Mouse (Mus musculus) hindlimb bud, embryonic 11.5 days (tissue): ENCODE data around the gene Usp46.
"Not testable (repeated sequence)": the region's sequence is repeated elsewhere in the genome, so short reads cannot be mapped to it uniquely, and the experiment has no call there.

Experiments used
- DNase-seq: peaks from one replicate; pipeline ENCODE4 v3.0.0-alpha.2; 2012; ENCODE audit warnings: low read depth, low spot score; ENCODE audit errors: extremely low spot score

Usp46 gene

DNA sequence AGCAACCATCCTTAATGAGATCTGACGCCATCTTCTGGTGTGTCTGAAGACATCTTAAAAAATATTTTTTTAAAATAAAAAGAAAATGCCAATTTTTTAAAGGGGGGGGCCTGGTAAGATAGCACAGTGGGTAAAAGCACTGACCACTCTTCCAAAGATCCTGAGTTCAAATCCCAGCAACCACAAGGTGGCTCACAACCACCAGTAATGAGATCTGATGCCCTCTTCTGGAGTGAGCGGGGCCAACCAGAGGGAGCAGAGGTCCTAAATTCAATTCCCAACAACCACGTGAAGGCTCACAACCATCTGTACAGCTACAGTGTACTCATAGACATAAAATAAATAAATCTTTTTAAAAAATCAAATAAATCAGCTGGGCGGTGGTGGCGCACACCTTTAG is 2.3 kb upstream of the Usp46 start:
- not testable (repeated sequence) for DNase-seq

DNA sequence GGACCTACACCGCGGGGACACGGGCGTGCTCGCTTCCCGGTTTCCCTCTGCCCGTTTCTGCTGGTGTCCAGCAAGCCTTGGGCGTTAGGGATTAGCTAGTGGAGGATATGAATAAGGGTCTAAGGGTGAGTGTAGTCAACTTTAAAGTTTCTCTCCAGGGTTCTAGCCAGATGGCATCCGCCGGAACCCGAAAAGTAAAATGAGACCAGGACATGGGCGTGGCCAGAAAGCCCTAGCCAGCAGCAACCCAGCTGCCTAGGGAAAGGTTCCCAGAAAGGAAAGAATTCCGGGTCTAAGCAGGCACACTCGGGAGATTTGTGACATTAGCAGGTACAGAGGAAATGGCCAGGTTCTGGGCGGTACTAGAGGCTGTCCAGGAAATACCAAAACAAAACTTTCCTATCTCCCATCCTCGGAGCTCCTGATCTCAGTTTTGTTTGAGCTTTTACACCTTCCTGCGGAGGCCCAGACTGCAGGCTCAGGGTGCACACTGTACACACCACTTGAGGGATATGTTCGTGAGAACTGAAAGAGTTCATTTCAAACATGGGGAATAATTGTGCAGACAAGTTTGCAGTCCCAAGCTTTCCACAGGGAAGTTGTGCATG is 587 bp upstream of the Usp46 start:
- peak; percentile 77 for DNase-seq

DNA sequence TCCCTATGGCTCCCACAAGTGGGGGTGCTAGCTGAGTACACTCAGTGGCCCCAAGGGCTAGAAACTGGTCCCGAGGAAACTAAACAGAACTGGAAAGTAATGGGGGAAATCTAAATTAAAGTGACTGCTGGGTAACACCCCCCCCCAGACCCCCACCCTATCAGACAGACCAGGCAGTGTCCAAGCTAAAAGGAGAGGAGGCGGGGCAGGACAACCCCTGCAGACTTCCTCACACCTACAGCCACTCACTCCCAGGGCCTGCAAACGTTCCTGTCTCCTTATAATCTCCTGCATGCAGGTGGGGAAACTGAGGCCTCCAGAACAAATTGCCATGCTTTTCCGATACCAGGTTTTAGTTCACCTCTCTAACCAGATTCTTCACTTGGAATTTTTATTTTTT is 885 bp downstream of the Usp46 start:
- DNase-seq = no peak

DNA sequence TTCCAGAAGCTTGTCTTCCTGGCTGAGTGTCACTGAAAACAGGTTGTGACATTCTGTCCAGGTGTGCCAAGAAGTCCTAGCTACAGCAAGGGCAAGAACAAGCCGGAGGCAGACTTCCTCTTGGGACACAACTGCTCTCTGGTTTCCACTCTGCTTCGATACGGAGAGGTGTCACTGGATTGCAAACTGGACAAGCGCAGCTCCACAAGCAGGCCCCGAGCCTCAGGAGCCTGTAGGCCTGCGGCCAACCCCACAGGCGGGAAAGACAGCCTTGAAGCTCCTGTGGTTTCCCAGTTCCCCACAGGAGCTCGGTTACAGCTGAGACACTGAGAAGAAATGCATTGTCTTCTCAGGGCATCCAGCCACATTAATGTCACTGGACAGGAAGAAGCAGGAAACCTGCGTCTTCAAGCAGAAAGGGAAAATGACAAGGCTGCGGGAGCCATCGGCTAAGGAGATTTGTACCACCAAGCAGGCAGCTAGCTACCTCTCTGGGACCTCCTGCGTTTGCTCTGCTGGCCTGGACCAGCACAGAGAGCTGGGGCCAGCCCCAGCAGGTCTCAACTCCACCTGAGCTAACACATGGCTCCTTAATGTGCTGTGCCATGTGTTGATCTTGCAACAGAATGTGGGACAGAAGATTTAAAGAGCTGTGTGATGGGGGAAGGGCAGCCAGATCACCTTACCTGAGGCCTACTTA is 1.7 kb downstream of the Usp46 start:
- no peak for DNase-seq

DNA sequence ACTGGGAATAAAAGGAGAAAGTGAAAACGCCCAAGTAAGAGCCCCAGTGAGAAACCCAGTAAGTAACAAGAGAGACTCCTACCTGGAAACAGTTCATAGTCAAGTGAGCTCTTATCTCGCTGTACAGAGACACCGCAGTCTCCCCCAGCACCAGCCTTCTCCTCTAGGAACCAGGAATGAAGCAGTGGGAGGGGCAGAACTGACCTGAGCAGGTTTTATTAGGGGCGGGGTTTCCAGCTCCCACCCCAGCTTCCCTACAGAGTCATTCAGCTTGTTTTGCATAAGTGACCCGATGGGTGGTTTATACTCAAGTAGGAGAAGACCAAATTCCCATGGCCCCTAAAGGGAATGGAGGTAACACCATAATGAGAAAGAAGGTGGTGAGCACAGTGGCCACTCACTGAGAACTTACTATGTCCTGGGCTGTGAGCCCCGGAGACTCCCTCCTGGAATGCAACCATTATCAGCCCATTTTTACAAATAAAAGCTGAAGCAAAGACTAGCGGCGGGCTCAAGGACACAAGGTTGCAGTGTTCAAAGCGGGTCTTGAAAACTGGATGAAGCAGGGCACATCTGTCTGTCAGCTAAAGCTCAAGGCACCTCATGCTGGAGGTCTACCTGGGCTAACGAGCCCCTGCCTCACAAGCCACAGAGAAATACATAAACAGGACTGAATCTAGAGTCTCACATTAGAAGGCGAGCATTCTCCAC is 2.5 kb downstream of the Usp46 start:
- DNase-seq = no peak

DNA sequence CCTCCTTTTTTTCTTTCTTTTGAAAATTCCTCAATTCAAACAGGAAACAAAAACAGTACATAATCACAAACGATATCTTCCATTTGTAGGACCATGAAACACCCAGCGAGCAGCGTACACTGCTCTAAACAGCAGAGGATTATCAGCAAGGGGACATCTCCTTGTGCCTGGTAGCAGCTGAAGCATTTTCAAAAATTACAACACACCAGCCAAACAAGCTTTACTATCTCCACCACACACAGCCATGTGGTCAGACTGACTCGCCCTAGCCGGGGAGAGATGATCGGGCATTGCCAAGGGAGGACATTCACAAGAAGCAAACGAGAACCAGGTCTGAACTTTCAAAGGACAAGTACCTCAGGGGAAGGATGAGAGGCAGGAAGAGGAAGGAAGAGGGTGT is 3.4 kb downstream of the Usp46 start:
- no peak for DNase-seq

DNA sequence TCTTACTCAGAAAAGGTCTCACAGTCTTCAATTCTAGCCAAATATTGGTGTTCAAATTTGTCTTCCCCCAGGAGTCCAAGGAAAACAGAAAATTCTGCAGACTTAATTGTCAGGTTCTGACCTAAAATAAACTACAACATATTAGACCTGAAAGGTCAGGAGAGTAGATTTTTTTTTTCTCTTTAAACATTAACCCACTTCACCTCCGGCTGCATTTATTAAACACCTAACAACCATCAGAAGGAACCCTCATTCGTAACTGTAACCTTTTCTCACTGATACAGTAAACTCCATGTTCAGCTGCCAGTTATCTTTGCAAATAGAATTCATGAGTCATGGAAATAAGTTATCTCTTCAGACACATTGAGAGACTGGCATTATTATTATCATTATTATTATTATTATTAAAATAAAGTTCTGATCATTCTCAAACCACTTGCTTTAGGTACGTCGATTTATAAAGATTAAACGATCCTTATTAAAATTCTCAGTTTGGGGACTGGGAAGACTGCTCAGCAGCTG is 4.9 kb downstream of the Usp46 start:
- no peak for DNase-seq

DNA sequence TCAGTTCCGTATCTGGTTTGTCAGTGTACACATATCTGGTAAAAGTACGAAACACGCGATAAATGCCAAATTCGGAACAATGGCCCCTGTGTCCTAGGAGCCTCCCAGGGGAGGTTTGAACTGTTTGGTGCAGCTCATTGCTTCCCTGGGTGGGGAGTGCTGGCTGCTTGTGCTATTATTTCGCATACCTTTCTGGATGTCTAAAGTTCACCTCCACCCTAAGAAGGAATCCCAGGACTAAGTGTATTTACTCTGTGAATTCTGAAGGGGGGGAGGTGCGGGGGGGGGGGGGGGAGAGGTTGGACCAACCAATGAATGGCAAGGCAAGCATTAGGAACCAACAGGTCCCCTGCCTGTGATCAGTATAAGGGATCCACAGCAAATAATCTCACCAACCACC is 6.0 kb downstream of the Usp46 start:
- DNase-seq = no peak

DNA sequence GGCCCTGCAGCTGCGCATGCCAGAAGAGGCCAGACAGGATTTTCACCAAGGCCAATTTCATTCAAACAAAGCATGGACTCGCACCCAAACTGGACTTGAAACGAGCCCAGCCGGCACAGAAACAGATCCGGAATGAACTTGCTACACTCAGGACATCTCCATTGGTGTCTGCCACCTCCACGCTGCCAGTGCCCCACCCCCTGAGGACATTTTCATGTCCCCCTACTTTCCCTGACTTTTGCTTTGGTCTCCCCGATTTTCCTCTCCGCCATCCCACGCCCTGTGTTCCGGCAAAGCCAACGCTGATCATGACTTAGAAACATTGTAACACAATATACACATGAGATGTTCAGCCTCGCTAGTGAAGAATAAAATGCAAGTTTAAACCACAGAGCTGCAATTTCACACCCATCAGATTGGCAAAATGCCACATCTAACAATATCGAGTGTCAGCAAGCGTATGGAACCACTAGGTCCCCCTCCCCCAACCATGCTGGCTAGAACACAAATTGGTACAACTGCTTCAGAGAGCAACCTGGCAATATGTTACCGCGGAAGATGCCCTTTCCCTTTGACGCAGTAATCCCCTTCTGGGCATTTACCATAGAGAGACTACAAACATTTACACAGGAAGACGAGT is 6.7 kb downstream of the Usp46 start:
- DNase-seq = no peak

DNA sequence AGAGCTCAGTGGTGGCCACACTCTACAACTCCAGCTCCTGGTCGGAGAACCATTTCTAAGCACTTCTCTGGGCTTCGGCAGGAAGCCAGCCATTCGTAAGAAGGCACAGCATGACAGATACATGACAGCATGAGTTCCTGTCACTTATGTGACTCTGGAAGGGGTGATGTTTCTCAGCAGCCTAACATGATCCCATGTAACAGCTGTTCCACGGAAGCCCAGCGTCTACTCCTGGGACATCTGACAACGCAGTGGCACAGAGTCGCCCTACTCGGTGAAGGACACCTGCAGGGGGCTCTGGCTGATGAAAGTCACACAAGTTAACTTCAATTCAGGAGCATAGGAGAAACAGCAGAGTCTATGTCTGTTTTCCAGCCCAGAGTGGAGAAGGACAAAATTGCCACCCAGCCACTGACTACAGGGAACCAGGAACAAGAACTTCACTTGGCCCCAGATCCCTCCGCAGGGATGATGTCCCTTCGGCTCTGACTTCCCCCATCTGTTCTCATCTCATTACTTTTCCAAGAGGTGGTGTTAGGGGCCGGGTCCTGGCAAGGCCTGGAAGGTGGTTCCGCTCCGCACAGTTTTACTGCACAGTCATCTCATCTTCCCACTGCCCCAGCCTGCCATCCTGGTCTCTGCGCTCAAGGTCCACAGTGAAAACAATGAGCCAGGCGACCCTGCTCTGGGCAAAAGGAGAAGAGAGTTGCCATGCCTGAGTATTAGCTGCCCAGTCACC is 15.9 kb downstream of the Usp46 start:
- DNase-seq = no peak

DNA sequence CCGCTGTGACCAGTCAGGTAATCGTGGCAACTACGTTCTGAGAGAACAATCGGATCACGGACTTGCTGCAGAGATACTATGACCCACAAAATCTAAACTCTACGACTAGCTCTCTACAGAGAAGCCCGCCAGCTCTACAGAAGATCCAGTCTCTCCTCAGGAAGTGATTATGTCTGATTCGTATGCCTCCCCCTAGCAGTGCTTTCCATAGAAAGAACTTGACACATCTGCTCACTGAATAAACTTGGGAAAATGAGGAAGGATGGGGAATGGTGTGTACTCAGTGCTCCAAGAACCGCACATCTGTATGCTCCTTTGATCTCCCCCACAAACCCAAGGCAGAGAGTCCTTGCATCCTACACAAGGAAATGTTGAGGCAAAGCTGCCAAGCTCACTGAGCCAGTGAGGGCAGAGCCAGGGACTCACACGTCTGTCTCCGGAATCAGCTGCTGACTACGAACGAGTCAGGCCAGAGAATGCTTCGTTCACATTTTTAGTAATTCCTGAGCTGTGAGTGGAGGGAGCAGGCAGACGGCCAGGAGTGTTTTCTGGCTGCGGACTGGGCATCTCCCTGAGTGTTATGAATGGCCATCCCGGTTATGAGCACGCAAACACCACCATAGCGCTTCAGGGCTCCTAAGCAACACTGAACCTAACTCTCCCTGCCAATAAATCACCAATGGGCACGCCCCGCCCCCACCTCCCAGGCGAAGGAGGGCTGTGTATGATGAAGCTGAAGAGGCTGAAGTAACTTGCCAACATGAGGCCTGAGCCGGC is 16.6 kb downstream of the Usp46 start:
- DNase-seq = no peak

DNA sequence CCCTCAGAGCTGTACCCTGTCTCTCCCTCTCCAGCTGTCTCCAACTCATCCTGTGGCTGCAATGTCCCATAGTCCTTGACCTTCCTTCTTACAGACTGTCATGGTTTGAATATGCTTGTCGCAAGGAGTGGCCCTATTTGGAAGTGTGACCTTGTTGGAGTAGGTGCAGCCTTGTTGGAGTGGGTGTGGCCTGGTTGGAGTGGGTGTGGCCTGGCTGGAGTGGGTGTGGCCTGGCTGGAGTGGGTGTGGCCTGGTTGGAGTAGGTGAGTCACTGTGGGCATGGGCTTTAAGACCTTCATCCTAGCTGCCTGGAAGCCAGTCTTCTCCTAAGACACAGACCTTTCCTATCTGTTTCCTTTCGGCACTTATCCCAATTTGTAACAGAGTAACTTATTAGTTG is 17.3 kb downstream of the Usp46 start:
- DNase-seq = no peak

DNA sequence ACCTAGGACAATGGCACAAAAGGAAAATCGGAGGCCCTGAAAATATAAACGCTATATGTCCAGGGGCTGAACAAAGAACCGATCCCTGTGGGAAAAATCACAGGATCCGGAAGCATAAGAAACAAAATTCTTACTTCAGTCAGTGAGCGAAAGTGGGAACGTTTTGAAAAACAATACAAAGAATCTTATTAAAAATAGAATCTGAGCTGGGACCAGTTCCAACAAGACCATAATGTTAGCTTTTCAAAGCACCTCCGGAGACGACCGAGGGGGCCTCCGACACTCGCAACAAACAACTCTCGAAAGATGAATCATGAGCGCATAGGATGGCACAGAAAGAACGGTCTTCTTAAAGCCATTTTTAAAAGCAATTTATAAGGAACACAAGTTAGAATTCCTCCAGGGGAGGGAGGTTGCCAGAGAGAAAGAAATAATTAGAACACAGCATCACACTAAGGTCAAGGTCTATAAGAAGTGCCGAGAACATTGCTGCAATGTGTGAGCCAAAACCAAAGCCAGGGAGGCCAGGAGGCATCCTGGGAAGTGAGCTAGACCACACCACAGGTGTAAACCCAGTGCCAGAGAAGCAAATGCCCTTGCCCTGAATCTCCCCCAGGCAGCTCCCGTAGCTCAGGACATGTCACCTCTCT is 19.3 kb downstream of the Usp46 start:
- DNase-seq = no peak

DNA sequence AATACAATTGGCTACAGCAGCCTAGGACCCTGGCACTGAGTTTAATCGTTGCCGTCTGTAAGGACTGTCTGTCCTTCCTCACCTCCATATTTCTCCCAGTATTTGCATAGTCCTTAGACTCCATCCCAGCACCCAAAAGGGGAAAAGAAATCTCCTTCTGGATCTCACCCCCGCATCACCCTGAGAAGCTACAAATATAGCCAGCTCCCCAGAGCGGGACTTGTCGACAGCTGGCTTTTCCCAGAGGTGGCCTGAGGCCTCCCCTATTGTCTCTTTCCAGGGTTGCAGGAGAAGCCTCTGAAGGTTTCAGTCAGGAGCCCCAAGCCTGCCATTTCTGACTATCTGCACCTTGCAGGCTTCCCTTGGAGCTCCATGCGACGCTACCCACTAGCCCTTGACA is 23.6 kb downstream of the Usp46 start:
- no peak for DNase-seq

DNA sequence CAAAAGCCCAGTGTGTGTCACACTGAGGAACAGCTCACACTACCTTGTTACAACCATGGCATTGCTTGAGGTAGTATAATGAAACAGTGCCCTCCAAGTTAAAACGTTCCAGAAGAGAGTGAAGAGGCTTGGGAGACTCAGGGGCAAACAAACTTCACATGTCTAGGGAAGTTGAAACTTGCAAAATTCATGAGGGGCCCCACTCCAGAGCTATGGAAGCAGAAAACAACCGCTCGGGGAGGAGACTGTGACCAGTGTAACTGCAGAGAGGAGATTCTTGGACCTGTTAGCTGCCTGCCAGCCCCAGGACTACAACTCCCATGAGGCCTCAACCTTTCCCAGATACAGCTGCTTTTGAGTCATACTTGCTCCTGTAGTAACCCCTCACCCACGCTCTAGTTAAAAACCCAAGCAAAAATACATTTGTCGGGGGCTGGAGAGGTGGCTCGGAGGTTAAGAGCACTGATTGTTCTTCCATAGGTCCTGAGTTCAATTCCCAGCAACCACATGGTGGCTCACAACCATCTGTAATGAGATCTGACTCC is 25.4 kb downstream of the Usp46 start:
- no peak for DNase-seq

DNA sequence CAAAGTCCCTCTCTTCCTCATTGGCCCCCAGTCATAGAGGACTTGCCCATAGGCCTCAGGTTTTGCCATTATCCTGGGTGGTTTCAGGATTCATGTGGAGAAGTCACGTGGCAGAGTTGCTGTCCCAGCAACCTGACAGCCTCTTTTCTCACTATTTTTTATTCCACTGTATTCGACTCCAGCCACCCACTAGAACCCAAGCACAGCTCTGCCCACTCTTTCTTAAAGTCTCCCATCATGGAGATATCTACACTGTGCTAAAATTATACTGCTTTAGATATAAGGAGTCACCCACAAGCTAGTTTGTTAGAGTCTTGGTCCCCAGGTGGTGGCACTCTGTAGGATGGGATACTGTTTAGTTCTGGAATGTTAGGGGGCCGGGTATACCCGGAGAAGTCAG is 27.7 kb downstream of the Usp46 start:
- DNase-seq = no peak

DNA sequence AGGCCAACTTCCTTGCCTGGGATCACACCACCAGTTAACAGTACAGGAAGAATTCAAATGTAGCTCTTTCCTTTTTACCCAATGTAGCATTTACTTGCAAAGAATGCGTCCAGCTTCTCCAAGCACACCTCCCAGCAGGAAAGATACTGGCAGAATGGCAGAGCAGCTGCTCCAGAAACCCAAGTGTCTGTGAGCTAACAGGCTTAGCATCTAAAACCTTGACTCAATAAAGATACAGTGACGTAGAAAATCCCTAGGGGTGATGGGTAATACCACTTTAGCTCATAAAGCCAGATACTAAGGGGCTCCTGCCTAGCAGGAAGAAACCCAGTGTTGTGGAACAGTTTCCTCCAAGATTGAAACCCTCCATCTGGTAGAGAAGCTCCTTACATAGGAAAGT is 32.8 kb downstream of the Usp46 start:
- DNase-seq = no peak

DNA sequence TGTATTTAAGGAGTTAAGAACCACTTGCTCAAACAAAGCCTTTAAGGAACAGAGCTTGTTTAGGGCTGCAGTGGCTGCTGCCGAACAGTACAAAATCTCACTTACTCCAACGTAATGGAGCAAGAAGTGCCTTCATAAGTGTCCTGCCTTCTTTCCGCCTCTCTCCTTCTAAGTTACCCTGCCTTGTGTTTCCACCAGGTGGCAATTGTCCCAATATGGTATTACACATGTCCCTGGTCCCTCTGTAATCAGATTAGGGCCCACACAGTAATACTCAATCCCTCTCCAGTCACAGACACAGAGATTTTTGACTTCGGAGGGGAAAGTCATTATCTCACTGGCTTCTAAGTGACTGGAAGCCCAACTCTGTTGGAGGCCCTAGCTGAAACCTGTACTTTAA is 34.1 kb downstream of the Usp46 start:
- no peak for DNase-seq

DNA sequence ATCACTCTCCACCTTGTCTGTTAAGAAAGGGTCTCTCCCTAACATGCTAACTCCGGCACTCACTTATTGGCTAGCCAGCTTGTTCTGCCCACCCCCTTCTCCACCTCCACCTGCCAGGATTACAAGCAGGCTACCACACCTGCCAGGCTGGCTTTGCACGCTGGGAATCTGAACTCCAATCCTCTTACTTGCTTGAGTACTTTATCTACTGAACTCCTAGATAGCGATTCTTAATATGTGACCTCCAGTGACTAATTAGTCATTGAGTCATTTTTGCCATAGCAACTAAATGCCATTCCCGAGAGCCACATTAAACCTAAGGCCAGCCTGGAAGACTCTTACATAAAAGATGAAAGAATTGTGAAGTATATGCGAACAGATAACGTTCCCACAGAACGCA is 38.4 kb downstream of the Usp46 start:
- no peak for DNase-seq
